Mouse (Mus musculus) common myeloid progenitor, adult 5-6 weeks (primary cell): ENCODE results near the gene Slc39a11. TPM values are rescaled to one million over a fixed set of nuclear protein-coding genes. Genes with fewer than 3 reads are reported as not detected.

Source experiments
- ATAC-seq: replicated peaks from 2 replicates; pipeline ENCODE4 v1.8.0; 2016; ENCODE audit warnings: low read depth, mild to moderate bottlenecking, moderate TSS enrichment, inconsistent platforms; ENCODE audit not compliant: poor library complexity, severe bottlenecking
- total RNA-seq: library from RNA; stranded (forward); fragments of 200-1000, 187-1606 nt; gene quantifications from 2 replicates; pipeline ENCODE4 v1.2.3, GENCODE M21; 2017

Gene Slc39a11
- total RNA-seq, 1 experiment from 2014 or later: 25.3 TPM

DNA sequence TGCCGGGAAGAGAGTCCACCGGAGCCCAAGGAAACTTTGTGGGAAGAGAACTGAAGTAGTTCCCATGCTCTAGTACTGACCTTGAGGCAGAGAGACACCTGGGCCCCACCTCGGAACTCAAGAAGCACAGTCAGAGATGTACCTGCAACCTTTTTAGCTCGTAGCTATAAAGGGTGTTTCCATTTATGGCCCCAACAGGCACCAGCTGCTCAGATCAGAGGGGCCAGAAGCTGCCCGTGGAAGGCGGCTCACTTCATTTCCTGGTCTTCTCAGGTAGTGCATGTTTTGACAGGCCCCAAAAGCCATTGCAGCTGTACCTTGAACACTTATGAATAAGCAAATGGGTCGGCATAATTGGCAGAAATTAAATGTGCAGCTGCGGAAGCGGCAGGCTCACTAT, 271.0 kb downstream of the Slc39a11 start:
- no peak for ATAC-seq

DNA sequence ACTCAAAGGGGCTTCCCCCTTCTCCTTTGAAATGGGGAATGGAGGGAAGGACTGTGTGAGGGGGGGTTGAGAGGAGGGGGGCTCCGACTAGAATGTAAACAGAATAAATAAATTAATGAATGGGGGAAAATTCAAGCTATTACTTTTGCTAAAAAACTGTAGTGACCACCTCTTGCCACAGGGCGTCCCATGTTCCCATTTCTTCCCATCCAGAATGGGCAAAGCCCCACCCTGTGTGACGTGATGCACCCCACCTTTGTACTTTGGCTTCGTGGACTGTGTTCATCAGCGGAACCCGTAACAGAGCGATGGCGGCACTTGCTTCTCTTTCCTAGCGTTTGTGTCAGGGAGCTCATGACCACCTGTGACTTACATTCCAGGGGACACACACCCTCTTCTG, 273.8 kb downstream of the Slc39a11 start:
- no peak for ATAC-seq

DNA sequence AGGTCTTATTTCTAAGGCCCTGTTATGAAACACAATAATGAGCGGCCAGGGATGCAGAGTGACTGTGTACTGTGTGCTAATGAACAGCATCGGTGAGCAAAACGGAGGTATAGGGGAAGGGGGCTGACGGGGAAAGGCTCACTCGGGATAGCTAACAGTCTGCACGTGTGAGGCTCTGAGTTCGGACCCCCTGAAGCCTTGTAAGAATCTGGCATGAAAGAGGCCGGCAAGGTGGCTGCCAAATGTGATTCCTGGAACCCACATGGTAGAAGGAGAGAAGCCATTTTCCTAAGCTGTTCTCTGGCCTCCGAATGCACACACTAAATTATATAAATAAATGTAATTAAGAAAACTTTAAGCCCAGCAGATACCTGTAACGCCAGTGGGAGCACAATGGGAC, 276.0 kb downstream of the Slc39a11 start:
- no peak for ATAC-seq

DNA sequence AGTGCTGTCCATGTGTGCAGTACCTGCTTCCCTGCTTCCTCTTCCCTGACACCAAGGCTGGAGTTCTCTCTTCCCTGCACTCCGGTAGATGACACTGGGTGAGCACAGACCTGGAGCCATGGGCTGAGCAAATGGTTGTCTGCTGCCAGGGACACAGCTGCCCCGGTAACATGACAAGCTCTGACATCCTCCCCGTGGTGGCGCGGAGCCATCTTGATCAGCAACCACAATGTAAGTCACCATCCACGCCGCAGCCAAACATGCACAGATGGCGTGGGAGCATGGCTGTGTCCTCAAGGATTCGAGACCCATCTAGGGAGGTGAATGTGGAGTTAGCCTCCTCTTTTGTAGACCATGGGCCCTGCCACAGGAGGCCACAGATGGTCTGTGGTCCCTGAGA, 276.5 kb downstream of the Slc39a11 start:
- ATAC-seq: no peak

DNA sequence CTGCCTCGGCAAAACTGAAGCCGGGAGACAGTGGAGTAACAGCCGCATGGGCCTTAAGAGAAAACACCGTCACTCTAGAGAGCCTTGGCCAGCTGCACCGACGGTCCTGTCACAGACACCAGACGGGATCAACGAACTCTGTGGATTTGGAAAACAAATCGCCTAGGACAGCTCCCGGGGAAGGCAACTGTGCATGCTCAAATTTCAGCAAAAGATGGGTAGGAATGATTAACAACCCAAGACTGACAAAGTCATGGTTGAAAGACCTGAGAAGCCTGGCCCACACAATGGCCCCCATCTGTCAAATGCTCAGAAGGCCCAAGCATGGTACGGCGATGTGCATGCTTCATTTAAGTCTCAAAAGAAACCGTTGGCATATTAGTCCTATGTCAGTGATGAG, 281.8 kb downstream of the Slc39a11 start:
- no peak for ATAC-seq

DNA sequence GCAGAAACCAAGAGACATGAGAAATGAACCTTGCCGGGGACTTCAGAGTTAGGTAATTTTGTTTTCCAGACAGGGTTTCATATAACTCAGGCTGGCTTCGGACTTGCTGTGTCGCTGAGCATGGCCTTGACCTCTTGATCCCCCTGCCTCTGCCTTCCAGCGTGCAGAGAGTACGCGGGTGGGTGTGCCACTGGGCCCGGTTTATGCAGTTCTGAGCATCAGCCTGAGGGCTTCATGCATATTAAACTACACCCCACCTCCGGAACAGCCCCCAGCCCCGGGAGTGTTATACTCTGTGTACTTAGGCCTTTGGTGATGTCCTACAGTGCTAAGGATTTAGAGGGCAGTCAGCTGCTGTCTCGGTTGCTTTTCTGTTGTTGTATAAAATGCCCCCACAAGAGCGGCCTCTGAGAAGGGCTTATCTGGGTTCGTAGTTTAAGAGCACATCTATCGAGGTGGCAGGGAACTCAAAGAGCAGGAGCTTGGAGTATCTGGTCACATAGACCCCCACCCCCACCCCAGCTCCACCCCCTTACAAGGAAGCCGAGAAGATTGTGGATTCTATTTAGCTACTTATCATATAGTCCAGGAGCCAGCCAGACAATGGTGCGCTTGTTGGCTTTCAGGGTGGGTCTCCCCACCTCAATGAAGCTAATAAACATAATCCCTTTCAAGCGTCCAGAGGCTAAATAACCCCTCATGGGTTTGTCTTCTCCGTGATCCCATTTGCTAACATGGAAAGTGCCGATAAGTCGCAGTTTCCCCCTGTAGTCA, 283.4 kb downstream of the Slc39a11 start:
- no peak for ATAC-seq

DNA sequence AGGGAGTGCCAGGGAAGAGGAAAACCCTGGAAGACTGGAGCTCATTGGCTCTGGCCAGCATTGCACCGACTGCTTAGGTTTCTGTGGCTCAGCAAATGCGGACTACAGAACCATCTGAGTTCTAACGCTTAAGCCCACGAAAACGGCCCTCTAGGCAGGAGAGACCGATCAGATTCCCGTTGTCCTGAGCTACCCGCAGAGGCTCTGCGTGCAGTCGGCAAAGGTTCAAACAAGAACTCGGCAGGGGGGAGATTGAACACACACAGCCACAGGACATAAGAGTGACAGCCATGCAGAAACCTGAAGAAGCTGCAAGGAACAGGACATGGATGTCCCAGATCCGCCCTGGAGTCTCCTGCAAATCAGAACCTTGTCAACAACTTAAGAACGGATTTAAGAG, 286.1 kb downstream of the Slc39a11 start:
- ATAC-seq: no peak

DNA sequence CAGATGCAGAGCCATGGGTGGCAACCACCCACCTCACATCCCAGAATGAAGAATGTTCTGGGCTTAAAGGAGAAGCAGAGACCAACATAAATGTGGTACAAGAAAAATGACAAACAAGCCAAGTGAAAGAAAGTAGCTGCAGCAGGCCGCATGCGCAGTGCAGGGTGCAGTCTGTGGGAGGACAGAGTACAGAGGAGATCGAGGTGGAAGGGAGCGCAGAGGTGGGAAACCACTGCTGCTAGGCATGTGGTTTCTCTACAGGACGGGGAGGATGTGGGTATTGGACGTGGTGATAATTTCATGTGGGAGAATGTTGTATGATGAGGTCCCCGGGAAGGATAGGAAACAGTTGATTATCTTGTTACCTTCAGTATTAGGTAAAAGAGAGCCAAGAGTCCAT, 287.3 kb downstream of the Slc39a11 start:
- ATAC-seq: peak; percentile 72

DNA sequence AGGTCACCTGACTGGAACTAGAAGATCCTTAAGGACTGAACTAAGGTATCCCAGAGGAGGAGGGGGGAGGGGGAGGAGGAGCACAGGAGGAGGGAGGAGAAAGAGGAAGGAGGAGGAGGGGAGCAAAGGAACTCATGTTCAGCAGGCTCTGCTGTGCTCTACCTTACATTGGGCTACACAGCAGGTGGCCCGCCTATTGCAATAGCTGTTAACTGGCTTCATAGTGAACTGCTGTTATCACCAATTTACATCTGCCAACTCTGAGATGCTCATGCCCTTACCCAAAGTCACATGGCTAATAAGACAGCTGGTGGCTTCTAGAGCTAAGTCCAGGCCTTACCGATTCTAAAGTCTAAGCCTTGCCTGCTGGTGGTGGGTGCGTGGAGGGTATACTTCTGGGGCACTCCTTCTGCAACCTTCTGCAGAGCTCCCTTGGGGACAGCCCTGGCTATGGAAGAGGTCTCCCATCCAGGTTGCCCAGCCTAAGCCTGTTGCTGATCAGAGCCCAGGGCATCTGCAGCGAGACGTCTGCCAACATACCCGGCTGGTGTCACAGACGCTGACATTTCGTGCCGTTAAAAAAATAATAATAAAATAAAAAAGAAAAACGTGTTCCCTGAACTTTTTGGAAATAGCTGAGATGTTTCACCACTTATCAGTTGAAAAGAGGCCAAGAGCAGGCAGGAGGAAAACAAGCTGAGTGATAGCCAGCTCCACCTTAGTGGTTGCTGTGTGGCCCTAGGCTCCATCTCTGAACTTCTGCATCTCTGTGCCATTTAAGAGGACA, 289.6 kb downstream of the Slc39a11 start:
- ATAC-seq: no peak

DNA sequence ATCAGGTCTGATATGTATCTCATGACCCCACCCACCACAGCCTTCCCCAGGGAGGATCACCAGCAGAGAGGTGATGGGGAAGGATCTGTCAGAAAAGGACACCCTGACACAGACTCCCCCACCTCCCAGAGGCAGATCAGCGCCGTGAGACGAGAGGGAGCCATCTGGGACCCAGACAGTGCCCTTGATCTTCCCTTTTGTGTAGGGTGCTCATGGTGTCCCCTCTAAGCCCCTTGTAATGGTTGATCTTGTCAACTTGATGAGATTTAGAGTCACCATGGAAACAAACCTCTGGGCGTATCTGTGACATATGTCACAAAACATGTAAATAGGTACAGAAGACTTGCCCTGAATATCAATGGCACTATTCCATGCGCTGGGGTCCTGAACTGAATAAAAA, 293.9 kb downstream of the Slc39a11 start:
- ATAC-seq: no peak

DNA sequence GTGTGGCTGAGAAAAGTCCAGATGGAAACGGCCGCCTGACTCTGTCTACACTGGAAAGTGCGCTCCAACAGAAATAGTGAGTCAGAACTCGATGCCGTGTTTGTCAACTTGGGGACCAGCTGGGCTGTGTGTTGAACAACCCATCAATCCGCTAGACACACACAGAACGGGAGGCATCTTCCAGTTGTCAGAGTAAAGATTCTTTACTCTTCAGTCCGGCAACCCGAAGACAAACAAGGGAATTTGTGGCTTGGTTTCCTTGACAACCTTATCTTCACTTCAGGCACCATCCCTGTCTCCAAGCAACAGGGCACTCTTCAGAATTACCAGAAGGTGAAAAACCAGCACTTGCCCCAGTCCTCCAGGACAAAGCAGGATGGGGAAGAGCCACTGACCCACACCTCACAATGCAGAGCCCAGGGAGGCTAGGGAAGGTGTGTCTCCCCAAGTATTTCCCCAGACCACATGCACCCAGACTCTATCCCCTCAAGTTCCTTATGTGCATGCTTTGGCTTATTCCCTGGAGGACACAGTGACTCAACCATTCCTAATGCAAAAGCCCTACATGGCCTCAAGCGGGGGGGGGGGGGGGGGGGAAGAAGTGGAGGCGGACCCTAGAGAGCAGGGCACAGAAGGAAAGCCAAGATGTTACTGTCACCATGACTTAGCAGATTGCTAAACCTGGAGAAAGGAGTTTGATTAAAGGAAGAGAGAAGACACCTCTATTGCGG, 297.6 kb downstream of the Slc39a11 start:
- no peak for ATAC-seq

DNA sequence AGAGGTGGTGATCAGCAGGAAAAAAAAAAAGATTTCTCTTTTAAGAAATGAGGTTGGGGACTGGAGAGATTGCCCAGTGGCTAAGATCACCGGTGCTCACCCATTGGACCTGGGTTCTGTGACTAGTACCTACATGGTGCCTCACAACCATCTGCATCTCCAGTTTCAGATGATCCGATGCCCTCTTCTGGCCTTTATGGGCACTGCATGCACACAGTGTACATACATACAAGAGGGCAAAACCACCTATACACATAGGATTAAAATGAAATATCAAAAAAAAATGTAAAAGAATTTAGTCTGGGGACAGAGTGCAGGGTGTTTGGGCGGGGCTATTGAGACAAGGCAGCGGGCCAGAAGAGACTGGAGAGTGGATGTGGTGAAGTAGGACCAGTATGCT, 299.3 kb downstream of the Slc39a11 start:
- no peak for ATAC-seq

DNA sequence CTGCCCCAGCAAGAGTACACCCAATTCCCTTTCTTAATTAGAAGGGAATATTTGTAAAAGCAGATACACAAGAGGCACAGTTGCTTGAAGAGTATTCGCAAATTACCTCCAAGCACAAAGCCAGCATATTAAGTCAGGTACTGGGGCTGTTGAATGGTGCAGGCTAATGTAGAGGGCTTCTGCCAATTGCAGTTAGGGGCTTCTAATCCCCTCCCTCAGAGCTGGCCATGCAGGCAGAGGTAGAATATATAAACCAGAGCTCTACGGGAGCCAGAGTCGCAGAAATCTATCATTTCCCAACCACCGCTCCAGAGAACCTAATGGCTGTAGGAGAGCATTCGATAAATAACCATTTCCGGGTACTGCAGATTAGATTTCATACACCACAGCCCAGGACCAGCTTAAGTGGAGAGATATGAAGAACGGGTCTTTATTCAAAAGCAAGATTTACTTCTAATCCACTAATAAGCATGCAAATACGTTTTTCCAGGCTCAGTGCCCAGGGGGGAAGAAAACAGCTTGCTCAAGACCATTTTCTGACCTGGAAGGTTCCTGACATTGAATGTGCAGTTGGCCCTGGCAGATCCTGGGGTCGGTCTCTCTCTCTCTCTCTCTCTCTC, 302.9 kb downstream of the Slc39a11 start:
- no peak for ATAC-seq

DNA sequence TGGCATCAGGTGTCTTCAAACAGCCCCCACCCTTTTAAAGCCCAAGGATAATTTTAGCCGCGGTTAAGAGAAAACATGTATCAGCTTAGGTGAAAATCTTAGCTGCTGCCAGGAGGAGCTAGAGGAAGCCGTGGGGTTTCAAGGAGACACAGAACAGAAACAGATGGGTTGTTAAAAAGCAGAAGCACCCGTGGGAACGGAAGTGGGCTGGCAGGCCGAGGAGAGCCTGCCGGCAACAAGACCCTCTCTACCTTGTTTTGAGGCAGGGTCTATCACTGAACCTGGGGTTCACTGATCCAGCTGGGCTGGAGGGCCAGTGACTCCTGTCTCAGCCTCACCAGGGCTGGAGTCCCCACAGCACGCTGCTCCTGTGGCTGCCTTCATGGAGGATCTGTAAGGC, 310.1 kb downstream of the Slc39a11 start:
- peak; percentile 80 for ATAC-seq

DNA sequence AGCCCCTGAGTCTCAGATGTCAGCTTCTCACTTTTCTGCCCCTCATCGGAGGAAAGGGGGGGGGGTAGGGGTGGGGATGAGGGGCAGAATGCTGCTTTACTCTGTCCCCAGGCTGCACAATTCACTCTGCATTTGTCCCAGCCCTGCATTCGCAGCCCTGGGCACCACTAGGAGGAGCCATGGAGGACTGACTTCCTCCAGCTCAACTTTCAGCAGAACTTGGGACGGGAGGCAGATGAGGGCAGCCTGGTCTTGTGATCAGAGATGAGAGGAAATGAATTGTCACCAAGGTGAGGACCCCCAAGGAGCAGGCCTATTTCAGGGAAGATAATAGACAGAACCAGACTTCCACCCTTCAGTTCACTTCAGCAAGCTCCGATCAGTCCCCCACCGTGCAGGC, 311.3 kb downstream of the Slc39a11 start:
- no peak for ATAC-seq

DNA sequence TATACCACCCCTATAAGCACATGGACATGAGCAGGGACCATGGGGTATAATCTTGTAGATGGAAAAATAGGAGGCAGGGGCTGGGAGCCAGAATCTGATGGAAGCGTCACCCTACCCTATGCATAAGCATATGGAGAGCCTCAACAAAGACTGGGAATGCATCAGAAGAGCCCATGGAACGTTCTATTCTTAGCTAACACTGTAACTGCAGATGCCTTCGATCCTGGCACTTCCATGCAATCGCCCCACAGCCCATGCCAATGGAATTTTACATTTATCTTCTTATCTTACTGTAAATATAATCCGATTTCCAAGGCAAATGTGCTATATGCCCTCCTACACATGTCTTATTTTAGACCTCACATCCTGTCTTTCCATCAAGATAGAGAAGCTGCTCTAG, 314.2 kb downstream of the Slc39a11 start:
- no peak for ATAC-seq

DNA sequence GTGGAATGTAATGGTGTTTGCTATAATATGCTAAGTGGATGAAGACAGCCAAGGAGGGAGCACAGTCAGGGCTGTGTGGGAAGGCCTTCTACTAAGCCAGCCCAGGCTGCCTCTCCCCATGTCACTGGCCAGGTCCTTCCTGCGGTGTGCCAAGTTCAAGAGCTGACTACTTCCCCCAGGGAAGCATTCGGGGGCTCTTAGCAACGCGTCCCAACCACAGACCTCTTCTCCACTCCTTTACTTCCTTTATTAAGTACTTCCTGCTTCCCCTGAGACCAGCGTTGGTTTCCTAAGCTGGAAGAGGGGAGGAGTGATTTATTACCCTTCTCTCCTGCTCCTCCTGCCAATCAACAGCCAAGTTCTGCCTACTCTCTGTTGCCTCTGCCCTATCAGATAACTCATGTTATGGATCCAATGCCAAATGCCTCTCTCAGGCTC, 315.4 kb downstream of the Slc39a11 start:
- peak; percentile 84 for ATAC-seq

DNA sequence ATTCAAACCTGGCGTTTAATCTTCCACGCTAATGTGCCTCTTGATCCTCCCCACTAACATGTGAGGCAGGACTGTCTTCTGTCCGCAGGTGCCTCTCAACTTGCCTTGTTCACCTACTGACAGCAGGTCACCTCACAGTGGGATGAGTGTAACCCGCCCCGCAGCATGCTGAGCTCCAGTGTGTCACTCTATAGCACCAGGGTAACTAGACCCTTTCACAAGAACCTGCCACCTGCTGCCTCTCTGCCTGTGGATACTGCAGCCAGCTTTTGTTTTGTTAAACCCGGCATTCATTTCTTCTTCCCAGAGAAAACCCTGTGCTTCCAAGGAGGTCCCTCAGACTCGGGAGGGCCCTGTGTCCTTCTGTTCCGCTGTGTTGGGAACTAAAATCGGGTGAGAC, 316.3 kb downstream of the Slc39a11 start:
- no peak for ATAC-seq

DNA sequence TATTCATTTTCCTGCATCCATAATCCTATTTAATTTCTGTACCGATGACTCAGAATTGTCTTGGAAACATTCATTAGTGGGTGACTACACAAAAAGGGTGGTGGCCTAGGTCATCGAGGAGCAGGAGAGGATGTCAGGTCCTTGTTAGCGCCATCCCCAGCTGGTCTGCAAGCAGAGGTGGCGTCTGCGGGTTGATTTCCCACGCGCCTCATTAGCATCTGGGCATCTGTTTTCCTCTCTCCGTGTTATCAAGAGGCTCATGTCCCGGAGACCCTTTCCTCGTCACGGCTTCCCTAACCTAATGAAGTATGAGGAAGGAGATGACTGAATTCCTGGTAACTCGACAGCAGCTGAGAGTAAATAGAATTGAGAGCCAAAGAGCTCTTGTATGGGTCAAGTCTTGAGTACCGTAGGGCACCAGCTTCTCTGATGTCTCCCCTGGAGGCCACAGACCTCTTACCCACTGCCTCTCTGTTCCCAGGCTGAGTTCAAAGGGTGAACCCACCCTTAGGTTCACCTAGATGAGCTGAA, 319.8 kb downstream of the Slc39a11 start:
- ATAC-seq: no peak

DNA sequence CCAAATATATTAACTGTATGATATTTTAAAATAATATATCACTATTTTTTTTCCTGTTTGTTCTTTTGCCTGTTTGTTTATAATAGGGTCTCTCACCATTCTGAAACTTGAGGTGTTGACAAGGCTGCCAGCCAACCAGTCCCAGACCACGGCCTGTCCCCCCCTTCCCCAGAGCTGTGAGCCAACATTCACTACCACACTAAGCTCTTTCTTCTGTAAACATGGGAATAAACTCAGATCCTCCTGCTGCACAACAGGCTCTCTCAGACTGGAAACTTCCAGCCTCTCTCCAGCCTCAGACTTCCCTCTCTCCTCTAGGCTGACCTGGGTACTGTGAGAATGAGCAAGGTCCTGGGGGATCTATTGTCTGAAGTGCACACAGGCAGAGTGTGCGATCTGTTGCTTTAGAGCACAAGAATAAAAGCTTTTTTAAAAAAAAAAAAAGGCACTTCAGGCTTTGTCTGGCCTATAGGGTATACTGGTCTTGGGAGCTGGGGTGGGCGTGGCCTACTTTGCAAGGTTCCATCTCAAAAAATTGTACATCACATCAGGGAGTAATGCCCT, 322.3 kb downstream of the Slc39a11 start:
- ATAC-seq: no peak
